Mouse (Mus musculus) retina, postnatal 7 days (tissue): Measurements from ENCODE around the gene Ap2a2.
"Not testable (repeated sequence)": the region's sequence is repeated elsewhere in the genome, so short reads cannot be mapped to it uniquely, and the experiment has no call there.

Source experiments
- DNase-seq: peaks from one replicate; pipeline ENCODE4 v3.0.0-alpha.2; 2012; ENCODE audit warnings: low read depth, low spot score

Gene Ap2a2

DNA sequence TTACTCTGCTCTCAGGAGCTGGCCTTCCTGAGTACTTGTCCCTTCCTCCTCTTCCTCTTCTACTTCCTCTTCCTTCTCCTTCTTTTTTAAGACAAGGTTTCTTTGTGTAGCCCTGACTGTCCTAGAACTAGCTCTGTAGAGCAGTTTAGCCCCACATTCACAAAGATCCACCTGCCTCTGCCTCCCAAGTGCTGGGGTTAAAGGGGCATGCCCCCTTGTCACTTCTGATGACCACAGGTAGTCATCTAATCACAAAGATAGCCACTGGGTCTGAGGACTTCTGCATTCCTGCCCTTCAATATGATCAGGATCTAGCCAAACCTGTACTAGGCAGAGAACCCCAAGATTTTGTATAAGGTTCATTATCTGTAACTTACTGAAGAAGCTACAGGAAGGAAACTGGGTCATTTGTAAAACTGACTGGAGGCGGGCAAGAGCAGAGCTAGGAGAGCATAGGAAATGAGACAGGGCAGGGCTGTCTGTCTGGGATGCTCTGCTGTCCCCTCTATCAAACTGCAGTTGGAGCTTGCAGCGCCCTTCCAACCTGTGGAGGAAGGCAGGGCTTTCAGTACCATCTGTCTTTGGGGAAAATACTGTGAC lies 2.1 kb upstream of the Ap2a2 start:
- no peak for DNase-seq

DNA sequence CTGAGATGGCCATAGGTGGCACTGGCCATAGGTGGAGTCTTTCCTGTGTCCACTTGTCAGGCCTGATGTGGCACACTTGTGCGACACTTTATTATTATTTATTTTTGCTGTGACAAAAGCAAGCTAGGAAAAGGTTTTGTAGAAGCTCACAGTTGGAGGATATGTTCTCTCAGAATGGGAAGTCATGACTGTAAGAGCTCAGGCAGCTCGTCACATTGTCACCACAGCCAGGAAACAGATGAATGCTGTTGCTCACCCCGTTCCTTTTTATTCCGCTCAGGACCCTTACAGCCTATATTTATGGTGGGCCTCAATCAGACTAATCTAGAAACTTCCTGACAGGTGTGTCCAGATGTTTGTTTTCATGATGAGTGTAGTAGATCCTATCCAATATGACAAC lies 1.5 kb upstream of the Ap2a2 start:
- DNase-seq = no peak

DNA sequence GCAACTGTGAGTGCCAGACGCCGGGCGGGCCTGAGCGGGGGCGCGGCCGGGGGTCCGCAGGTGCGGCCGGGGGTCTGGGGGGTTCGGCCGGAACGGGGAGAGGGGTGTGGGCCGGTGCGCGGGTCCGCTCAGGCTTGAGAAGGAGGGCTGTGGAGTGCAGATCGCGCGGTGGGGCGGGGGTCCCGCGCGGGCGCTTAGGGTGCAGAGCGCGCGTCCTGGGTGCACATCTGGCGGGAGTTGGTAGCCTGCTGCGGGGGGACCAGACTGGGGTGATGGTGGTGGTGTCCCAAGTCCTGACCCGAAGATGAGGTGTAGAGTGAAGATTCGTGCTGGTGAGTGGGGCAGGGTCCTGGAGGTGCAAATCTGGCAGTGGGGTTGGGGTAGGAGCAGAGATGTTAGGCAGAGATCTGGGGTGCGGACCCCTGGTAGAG lies 463 bp downstream of the Ap2a2 start:
- no peak for DNase-seq

DNA sequence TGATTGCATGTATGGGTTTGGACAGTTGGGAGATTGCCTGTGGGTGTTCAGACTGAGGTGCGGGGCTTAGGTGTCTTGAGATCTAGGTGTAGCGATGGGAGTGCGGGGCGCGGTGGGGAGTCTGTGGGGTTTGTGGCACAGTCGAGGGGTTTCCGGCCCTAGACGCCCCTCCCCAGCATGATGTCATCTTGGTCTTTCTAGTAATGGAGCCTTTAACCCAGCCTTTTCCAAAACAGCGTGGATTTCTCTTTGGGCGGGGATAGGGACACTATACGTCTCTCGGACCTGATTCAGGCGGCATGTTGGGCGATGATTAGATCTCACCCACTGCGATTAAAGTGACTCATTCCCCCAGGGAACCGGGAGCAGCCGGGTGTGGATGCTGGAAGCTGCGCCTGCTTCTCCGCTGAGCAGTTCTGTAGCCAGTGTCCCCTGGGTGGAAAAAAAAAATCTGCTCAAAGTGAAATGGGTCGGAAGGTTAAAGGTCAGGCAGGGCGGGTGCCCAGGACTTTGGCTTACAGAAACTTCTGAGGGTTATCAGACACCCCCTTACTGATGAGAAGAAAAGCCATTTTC lies 967 bp downstream of the Ap2a2 start:
- DNase-seq = no peak

DNA sequence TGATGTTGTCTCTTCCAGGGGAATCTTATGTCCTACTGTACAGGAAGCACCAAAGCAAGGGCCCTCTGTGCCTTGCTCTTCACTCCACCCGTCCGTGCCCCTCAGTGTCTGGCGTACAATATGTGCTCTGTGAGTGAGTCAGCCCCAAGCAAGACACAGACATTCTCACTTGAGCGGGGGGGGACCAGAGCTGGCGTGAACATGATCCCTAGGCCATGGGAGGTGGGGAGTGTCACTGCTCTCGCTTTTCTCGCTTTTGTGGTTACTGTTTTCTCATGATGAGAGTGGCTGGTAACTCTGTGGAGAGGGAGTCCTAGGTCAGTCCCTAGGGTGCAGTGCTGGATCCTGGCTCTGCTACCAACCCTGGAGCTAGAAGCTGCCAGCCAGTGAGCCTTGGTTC lies 2.6 kb downstream of the Ap2a2 start:
- no peak for DNase-seq

DNA sequence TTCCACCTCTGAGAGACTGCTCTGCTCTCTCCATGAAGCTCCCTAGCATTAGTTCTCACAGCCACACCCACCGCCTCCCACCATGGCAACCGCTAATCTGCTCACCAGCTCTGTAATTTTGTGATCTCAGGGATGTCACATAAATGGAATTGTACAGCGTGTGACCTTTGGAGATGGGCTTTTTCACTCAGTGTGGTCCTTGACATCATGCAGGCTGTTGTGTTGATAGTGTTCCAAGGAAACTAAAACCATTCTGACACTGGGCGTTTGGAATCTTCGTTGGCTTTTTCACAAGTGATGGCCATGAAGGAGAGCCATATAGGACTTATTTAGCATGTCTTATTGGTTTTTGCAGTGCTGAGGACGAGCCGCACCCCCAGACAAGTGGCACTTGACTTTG lies 4.6 kb downstream of the Ap2a2 start:
- no peak for DNase-seq

DNA sequence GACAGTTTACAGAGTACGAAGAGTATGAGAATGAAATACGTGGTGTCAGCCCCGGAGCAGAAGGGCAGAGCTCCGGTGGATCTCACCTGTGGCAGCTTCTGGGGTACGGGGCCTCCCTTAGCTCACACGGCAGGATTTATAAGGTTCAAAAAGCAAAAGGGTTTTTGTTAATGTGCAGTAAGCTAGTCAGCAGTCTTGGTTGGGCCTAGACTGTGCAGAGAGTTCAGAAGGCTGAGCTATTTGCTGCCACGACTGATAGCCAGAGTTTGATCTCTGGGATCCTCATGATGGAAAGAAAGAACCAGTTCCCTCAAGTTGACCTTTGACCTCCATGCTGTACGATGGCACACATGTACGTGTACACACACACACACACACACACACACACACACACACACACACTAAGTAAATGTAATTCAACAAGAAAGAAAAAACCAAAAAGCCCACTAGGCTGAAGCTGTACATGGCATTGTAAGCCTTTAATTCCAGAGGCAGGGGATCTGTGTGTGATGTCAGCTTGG lies 7.4 kb downstream of the Ap2a2 start:
- DNase-seq = no peak

DNA sequence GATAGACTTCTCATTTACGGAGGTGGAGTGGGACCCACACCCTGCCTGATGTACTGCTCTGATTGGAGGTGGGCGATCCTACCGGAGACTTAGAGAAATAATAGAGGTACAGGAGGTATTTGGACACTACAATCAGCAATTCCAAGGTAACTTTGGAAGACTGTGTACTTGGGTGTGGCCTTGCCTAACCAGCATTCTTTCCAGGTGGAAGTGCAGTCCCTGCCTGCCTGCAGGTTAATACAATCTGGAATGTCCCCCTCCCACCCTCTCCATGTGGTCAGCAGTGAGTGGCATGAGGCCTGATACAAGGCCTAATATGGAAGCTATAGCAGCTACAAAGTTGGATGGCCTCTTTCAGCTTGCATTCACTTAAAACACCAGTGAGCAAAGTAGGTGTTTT lies 7.9 kb downstream of the Ap2a2 start:
- no peak for DNase-seq

DNA sequence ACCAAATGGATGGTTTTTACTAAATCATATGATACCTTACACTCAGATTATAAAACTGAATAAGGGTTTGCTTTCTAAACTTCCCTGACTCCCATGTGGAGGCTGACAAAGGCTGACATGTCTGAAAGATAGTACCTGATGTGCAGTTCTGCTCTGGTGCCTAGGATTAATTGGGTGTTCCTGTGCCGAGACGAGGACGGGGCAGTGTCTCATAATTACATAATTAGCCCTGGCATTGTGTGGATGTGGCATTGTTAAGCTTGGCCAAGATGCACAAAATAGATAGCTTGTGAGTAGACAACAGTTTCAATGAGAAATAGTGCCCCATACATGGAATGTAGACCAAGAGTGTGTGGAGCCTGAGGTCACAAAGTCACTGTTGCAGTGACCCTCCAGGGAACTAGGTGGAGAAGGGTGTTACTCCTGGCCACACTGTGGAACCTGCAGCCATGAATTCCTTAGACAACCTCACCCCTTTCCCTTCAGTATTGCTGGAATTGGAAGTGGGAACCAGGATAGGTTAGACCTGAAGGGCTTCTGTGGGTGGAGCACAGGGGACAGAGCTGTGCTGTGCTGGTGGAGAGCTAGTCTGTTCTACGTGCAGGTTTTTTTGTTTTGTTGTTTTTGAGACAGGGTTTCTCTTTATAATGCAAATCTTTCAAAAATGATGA lies 8.8 kb downstream of the Ap2a2 start:
- DNase-seq = no peak

DNA sequence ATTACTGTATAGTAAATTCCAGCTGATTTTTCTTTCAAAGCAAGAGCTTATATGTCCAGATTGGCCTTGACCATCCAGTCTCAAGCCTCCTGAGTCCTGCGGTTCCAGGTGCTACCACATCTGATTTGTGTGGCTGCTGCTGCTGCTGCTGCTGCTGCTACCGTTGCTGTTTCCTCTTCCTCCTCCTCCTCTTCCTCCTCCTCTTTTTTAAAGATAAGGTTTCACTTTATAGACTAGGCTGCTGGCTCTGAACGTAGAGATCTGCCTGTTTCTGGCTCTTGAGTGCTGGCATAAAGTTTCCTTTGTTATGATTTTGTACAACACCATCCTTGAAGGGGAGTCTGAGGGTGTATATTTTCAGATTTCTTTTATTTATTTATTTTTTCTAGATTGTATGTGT lies 12.1 kb downstream of the Ap2a2 start:
- no peak for DNase-seq

DNA sequence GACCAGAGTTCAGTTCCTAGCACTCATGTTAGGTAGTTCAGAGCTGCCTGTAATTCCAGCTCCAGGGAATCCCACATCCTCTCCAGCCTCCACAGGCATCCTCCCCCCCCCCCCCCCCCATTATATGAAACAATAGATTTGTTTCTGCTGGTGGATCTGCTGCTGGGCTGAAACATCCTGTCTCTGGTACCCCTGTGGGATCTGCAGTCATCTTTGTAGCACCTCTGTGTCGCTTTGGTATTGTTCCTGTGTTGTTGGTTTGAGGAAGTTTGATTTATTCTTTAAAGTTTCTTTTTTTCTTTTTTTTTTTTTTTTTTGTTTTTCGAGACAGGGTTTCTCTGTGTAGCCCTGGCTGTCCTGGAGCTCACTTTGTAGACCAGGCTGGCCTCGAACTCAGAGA lies 13.5 kb downstream of the Ap2a2 start:
- no peak for DNase-seq

DNA sequence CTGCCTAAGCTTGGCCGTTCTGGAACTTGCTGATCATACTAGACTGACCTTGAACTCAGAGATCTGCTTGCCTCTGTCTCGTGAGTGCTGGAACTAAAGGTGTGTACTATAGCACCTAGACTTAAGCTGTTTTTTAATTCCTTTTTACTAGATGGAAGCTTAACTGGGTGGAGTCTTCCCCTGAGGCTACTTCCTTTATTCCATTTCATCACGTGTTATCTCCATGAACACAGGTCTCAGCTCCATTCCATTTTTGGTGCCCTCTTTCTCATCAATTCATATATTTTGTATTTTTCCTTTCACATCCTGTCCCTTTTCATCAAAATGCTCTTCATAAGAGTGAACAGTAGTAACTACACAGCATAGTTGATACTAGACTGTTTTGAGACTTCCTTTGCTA lies 15.8 kb downstream of the Ap2a2 start:
- no peak for DNase-seq

DNA sequence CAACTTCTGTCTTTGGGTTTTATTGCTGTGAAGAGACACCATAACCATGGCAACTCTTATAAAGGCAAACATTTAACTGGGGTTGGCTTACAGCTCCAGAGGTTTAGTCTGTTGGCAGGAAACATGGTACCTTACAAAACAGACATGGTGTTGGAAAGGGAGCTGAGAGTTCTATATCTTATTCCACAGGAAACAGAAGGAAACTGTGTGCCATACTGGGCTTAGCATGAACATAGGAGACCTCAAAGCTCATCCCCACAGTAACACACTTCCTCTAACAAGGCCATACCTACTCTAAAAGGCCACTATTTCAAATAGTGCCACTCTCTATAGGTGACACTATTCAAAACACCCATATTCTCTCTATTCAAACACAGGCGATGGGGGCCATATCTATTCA lies 16.5 kb downstream of the Ap2a2 start:
- DNase-seq = no peak

DNA sequence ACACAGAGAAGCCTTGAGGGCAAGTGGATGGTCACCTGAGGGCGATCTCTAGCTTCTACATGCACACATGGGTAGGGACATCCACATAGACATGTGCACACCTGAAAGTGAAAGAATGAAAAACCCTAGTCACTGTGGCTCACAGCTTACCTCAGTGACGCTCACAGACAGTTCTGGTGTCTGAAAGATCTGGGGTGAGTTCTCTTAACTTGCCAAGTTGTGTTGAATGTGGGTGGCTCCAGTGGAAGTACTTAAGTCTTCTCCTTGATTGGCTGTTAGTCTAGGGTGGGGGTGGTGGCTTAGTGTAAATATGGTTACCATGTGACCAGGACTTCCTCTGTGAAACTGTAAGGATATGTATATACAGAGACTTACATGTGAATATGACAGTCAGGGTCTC lies 17.0 kb downstream of the Ap2a2 start:
- no peak for DNase-seq

DNA sequence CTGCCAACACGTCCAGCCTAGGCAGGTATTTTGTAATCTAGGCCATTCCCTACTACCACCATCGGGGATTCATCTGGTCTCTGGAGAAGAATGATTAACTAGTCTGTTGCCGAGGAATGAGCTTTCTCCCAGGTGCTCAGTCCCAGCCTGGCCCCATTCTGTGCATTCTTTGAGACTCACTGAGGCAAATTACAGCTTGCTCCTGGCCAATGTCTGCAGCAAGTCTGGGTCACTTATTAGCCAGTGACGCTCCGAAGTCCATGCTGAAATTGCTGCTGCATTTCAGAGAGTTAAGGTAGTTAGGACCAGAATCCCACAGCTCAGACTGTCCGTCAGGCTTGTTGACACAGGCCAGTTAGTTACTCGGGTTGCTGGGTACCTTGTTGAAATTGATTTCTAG lies 19.4 kb downstream of the Ap2a2 start:
- no peak for DNase-seq

DNA sequence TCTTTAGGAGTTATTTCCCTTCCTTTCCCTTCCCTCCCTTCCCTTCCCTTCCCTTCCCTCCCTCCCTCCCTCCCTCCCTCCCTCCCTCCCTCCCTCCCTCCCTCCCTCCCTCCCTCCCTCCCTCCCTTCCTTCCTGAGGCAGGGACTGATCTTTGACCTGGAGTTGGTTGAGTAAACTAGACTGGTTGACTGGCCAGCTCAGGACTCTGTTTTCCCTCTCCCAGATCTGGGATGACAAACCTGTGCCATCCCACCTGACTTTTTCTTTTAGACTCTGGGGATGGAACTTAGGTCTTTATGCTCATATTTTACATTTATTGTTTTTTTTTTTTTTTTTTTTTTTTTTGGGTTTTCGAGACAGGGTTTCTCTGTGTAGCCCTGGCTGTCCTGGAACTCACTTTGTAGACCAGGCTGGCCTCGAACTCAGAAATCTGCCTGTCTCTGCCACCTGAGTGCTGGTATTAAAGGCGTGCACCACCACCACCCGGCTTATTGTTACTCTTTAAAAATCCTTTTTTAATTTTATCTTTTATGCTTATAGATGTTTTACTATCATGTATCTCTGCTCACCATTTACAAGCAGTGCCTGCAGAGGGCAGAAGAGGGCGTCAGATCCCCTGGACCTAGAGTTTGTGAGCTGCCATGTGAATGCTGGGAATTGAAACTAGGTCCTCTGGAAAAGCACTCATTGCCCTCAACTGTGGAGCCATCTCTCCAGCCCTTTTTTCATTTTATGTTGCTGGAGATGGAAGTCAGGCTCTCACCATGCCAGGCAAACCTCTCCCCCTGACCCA lies 22.3 kb downstream of the Ap2a2 start:
- no peak for DNase-seq

DNA sequence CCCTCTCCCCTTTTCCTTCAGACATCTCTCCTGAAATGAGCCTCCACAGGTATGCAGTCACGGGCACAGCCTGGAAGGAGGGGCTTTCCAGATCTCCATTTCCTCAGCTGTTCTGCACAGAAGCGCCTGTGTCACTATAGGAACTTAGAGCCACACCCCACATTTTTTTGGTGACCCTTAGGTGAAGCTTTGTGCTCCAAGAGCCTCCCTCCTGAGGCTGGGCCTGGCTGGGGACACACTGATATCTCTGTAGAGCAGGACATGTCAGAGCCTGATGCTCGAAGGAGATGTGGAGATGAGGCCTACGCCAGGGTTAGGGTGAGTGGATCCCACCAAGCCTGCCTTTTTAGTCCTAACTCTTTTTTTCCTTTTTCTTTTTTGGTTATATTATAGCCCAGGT lies 23.3 kb downstream of the Ap2a2 start:
- no peak for DNase-seq

DNA sequence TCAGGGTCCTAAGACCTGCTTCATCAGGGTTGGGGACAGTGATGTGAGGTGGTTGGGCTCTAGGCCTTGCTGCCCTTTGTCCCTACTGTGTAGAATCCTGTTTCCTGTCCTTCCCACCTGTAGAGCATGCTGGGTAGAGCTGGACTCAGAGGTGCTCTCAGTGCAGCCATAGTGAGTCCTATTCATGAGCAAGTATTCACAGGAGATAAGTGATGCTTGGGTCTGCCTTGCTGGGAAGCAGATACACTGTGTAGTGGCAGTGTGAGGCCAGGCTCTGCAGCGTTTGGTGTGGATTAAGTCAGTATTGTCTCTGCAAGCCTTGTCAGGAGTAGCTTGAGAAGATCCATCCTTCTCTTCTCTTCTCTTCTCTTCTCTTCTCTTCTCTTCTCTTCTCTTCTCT lies 23.9 kb downstream of the Ap2a2 start:
- no peak for DNase-seq

DNA sequence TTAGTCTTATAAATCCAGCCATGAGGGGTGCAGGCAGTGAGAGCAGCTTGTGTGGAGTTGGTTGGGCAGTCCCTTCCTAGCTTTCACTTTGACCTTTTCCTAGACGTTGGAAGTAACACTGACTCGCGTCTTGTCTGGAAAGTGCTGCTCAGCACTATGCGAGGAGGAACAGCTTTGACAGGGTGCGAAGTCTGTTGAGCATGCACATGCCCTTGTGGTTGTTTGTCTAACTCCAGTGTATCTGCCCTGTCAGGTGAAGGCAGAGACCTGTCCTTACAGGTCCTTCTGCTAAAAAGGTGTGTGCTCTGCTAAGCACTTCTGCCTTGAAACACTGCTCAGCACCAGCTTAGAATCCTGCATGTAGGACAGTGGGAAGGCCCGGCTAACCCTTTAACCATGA lies 26.9 kb downstream of the Ap2a2 start:
- DNase-seq = no peak

DNA sequence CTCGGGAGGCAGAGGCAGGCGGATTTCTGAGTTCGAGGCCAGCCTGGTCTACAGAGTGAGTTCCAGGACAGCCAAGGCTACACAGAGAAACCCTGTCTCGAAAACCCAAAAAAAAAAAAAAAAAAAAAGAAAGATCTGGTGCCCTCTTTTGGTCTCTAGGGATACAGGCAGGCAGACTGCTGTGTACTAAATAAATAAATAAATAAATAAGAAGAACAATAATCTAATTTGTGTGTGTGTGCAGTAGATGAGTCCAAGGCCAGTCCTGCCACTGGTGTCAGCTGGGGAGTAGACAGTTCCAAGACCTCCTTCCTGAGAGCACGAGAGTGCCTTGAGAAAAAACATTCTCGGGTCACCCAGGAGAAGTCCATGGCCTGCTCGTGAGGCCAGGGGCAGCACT lies 28.3 kb downstream of the Ap2a2 start:
- not testable (repeated sequence) for DNase-seq

DNA sequence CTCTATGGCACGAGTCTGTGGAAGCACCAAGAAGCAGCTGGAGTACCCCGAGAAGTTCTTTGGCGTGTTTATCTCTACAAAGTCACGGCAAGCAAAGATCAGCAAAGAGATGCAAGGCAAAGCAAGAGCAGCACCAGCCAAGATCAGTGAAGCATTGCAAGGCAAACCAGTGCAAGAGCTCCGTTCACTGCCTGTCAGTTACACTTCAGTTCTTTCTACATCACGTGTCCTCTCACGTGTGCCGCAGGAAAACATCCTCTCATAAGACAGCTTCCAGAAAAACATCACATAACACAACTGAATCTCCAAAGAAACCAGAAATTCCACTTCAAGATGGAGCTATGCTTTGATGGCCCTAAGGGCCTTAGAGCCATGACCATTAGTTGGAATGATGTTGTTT lies 29.0 kb downstream of the Ap2a2 start:
- no peak for DNase-seq

DNA sequence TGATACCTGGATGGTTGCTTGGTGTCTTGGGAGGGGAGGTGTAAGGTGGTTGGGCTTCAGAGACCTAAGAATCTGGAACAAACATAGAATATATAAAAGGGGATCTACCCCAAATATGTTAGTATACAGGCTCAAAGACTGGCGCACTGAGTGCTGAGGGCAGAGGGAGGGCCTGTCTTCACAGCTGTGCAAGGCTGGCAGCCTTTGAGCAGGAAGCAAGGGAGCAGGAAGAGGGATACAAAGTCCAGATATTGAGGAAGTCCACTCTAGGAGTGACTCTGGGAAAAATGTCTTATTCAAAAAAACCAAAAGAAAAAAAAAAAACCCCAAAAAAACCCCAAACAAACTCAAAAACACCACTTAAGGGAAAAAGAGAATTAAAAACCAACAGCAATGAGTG lies 30.1 kb downstream of the Ap2a2 start:
- DNase-seq = no peak

DNA sequence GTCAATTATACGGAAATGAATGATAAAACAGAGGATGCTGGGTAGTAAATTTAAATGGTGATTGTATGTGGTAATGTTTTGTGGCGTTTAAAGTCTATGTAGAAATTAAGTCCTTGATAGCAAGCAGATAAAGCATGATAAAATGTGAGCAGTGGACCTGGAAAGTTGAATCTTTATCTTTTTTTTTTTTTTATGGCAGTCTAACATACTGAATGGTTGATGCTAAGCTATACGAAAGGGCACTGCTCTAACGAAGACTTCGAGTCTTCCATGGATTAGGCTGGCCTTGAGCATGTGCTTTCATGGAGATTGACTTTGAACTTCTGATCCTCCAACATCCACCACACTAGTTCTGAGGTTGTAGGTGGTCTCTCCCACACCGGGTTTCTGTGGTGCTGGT lies 31.1 kb downstream of the Ap2a2 start:
- no peak for DNase-seq
